Mouse (Mus musculus): Measurements from ENCODE around the gene Rd3l. TPM values are rescaled to one million over a fixed set of nuclear protein-coding genes. Genes with fewer than 3 reads are reported as not detected.

Gene Rd3l
- polyA plus RNA-seq, 1 experiment from 2014 or later, result not detected

- no peak for DNase-seq (ENCODE audit: low spot score)
- H3K27me3 ChIP-seq (ENCODE audit: insufficient read depth, poor library complexity, severe bottlenecking), result no peaks in the 10 kb centered on the region
- no peaks in the 10 kb centered on the region for H3K36me3 ChIP-seq
- no peaks in the 10 kb centered on the region for H3K4me1 ChIP-seq (replicated peaks)
- H3K27ac ChIP-seq, result no peak overlapping the region
- WGBS, result 88% methylated on average over 5 of the region's 5 CpGs
- H3K4me3 ChIP-seq, result no peak overlapping the region
- no peaks in the 10 kb centered on the region for H3K9me3 ChIP-seq
Observed at GRCm38 (mm10) chr12:111992626-111993025, 11.5 kb upstream of the Rd3l start.

GRCm38 (mm10) chr12:111986756-111987155 is 5.6 kb upstream of the Rd3l start:
- WGBS, result 60% methylated on average over 9 of the region's 9 CpGs
- Histone ChIP-seq H3K27me3 (ENCODE audit: insufficient read depth, poor library complexity, severe bottlenecking) (no peaks in the 10 kb centered on the region; the same call in 1 of the 2 replicates), H3K4me3 (no peak overlapping the region), H3K4me1 (replicated peaks) (0 out of 2 replicates have a peak, but pooled peaks cover 3% of the 10 kb centered on the region), H3K27ac (no peak overlapping the region), H3K9me3 (no peaks in the 10 kb centered on the region), H3K36me3 (no peaks in the 10 kb centered on the region)
- no peak for DNase-seq (ENCODE audit: low spot score)

GRCm38 (mm10) chr12:111983165-111983564 is 2.0 kb upstream of the Rd3l start:
- DNase-seq (ENCODE audit: low spot score), result no peak
- WGBS, result 75% methylated on average over 2 of the region's 2 CpGs
- H3K27ac ChIP-seq, result no peak overlapping the region

GRCm38 (mm10) chr12:111981831-111982230 is 714 bp upstream of the Rd3l start:
- 76% methylated on average over 8 of the region's 8 CpGs for WGBS
- no peaks in the 10 kb centered on the region for H3K9me3 ChIP-seq
- H3K27me3 ChIP-seq (ENCODE audit: insufficient read depth, poor library complexity, severe bottlenecking), result no peaks in the 10 kb centered on the region; the same call in 1 of the 2 replicates
- DNase-seq (ENCODE audit: low spot score), result no peak
- no peak overlapping the region for H3K27ac ChIP-seq
- H3K36me3 ChIP-seq, result no peaks in the 10 kb centered on the region
- H3K4me1 ChIP-seq (replicated peaks), result peaks cover 5% of the 10 kb centered on the region; the same call in 1 of the 2 replicates
- no peak overlapping the region for H3K4me3 ChIP-seq

More at GRCm38 (mm10) chr12:111983165-111983564, 2.0 kb upstream of the Rd3l start:
- Histone ChIP-seq H3K36me3 (no peaks in the 10 kb centered on the region), H3K4me3 (no peak overlapping the region), H3K27me3 (ENCODE audit: insufficient read depth, poor library complexity, severe bottlenecking) (no peaks in the 10 kb centered on the region; the same call in 1 of the 2 replicates), H3K4me1 (replicated peaks) (0 out of 2 replicates have a peak, but pooled peaks cover 3% of the 10 kb centered on the region), H3K9me3 (no peaks in the 10 kb centered on the region)

GRCm38 (mm10) chr12:111978274-111978673 is 2.8 kb downstream of the Rd3l start:
- H3K36me3 ChIP-seq, result no peaks in the 10 kb centered on the region
- DNase-seq (ENCODE audit: low spot score), result no peak
- no peak overlapping the region for H3K4me3 ChIP-seq
- 85% methylated on average over 6 of the region's 6 CpGs for WGBS
- no peaks in the 10 kb centered on the region for H3K27me3 ChIP-seq (ENCODE audit: insufficient read depth, poor library complexity, severe bottlenecking)
- H3K9me3 ChIP-seq, result no peaks in the 10 kb centered on the region
- peaks cover 8% of the 10 kb centered on the region; the same call in 1 of the 2 replicates for H3K4me1 ChIP-seq (replicated peaks)
- no peak overlapping the region for H3K27ac ChIP-seq

- Histone ChIP-seq H3K36me3 (no peaks in the 10 kb centered on the region), H3K4me1 (replicated peaks) (peaks cover 8% of the 10 kb centered on the region; the same call in 1 of the 2 replicates), H3K27me3 (ENCODE audit: insufficient read depth, poor library complexity, severe bottlenecking) (no peaks in the 10 kb centered on the region), H3K4me3 (no peak overlapping the region), H3K27ac (no peak overlapping the region), H3K9me3 (no peaks in the 10 kb centered on the region)
- 75% methylated on average over 6 of the region's 6 CpGs for WGBS
- DNase-seq (ENCODE audit: low spot score), result no peak
Observed at GRCm38 (mm10) chr12:111977138-111977537, 4.0 kb downstream of the Rd3l start.

GRCm38 (mm10) chr12:111974578-111974977 is 6.5 kb downstream of the Rd3l start:
- Histone ChIP-seq H3K36me3 (no peaks in the 10 kb centered on the region), H3K4me3 (no peak overlapping the region), H3K4me1 (replicated peaks) (peaks cover 8% of the 10 kb centered on the region; the same call in 1 of the 2 replicates), H3K27me3 (ENCODE audit: insufficient read depth, poor library complexity, severe bottlenecking) (no peaks in the 10 kb centered on the region), H3K27ac (no peak overlapping the region), H3K9me3 (no peaks in the 10 kb centered on the region)
- no peak for DNase-seq (ENCODE audit: low spot score)
- WGBS, result 87% methylated on average over 6 of the region's 6 CpGs

GRCm38 (mm10) chr12:111972504-111972903 is 8.6 kb downstream of the Rd3l start:
- H3K4me3 ChIP-seq, result no peak overlapping the region
- H3K4me1 ChIP-seq (replicated peaks), result peaks cover 8% of the 10 kb centered on the region; the same call in 1 of the 2 replicates
- no peak overlapping the region for H3K27ac ChIP-seq
- no peak for DNase-seq (ENCODE audit: low spot score)
- WGBS, result 93% methylated on average over 10 of the region's 10 CpGs
- H3K9me3 ChIP-seq, result no peaks in the 10 kb centered on the region
- no peaks in the 10 kb centered on the region for H3K27me3 ChIP-seq (ENCODE audit: insufficient read depth, poor library complexity, severe bottlenecking)
- no peaks in the 10 kb centered on the region for H3K36me3 ChIP-seq

- WGBS, result 91% methylated on average over 18 of the region's 18 CpGs
- no peak for DNase-seq (ENCODE audit: low spot score)
- no peak within 1 kb of the TSS for H3K4me3 ChIP-seq
- H3K4me1 ChIP-seq (replicated peaks), result peaks cover 1% of the 10 kb centered on the region
- no peaks in the 10 kb centered on the region for H3K9me3 ChIP-seq
- no peak within 1 kb of the TSS for H3K27ac ChIP-seq
- H3K27me3 ChIP-seq (ENCODE audit: insufficient read depth, poor library complexity, severe bottlenecking), result no peaks in the 10 kb centered on the region
- H3K36me3 ChIP-seq, result no peaks in the 10 kb centered on the region
Observed at GRCm38 (mm10) chr12:111971231-111971686, 9.9 kb downstream of the Rd3l start, which contains the start of gene Tdrd9. Tdrd9 (plus strand) TSS chr12:111971559.

GRCm38 (mm10) chr12:111970085-111970484 is 11.0 kb downstream of the Rd3l start:
- Histone ChIP-seq H3K4me3 (no peak overlapping the region), H3K4me1 (replicated peaks) (peaks cover 13% of the 10 kb centered on the region), H3K36me3 (no peaks in the 10 kb centered on the region), H3K9me3 (no peaks in the 10 kb centered on the region), H3K27ac (no peak overlapping the region), H3K27me3 (ENCODE audit: insufficient read depth, poor library complexity, severe bottlenecking) (no peaks in the 10 kb centered on the region)
- no peak for DNase-seq (ENCODE audit: low spot score)
- 83% methylated on average over 4 of the region's 4 CpGs for WGBS

- peak within 1 kb of the TSS; percentile 94 for H3K27ac ChIP-seq
- WGBS, result under 1% methylated on average over 37 of the region's 37 CpGs
- peak; percentile 98 for DNase-seq (ENCODE audit: low spot score)
Observed at GRCm38 (mm10) chr12:111966683-111967173, 14.4 kb downstream of the Rd3l start, which contains the start of gene Atp5mpl. Atp5mpl (minus strand) TSS chr12:111966977.

GRCm38 (mm10) chr12:111963339-111963738 is 17.8 kb downstream of the Rd3l start:
- Histone ChIP-seq H3K9me3 (peaks cover 9% of the 10 kb centered on the region), H3K4me1 (replicated peaks) (peaks cover 16% of the 10 kb centered on the region), H3K27ac (no peak overlapping the region), H3K27me3 (ENCODE audit: insufficient read depth, poor library complexity, severe bottlenecking) (no peaks in the 10 kb centered on the region), H3K4me3 (no peak overlapping the region), H3K36me3 (peaks cover 58% of the 10 kb centered on the region)
- no peak for DNase-seq (ENCODE audit: low spot score)
- WGBS, result 93% methylated on average over 5 of the region's 5 CpGs

More at GRCm38 (mm10) chr12:111966683-111967173, 14.4 kb downstream of the Rd3l start, which contains the start of gene Atp5mpl:
- H3K9me3 ChIP-seq, result no peaks in the 10 kb centered on the region
- peak within 1 kb of the TSS; percentile 97 for H3K4me3 ChIP-seq
- no peaks in the 10 kb centered on the region for H3K27me3 ChIP-seq (ENCODE audit: insufficient read depth, poor library complexity, severe bottlenecking)
- peaks cover 26% of the 10 kb centered on the region for H3K36me3 ChIP-seq
- H3K4me1 ChIP-seq (replicated peaks), result peaks cover 14% of the 10 kb centered on the region

- peaks cover 47% of the 10 kb centered on the region for H3K36me3 ChIP-seq
- H3K4me3 ChIP-seq, result no peak overlapping the region
- H3K4me1 ChIP-seq (replicated peaks), result 0 out of 2 replicates have a peak, but pooled peaks cover 7% of the 10 kb centered on the region
- peak; percentile 63 for DNase-seq (ENCODE audit: low spot score)
- H3K27me3 ChIP-seq (ENCODE audit: insufficient read depth, poor library complexity, severe bottlenecking), result no peaks in the 10 kb centered on the region
- no peak overlapping the region for H3K27ac ChIP-seq
- WGBS, result 51% methylated on average over 9 of the region's 9 CpGs
- peaks cover 9% of the 10 kb centered on the region for H3K9me3 ChIP-seq
Observed at GRCm38 (mm10) chr12:111958101-111958865, 22.8 kb downstream of the Rd3l start.
